Mouse (Mus musculus): ENCODE data around the gene Lrch2. TPM values are rescaled to one million over a fixed set of nuclear protein-coding genes. Genes with fewer than 3 reads are reported as not detected.
A peak's percentile ranks its signal among the peaks of the same experiment; 100 is the strongest.
"Not testable (repeated sequence)": the region's sequence is repeated elsewhere in the genome, so short reads cannot be mapped to it uniquely, and the experiment has no call there.

Gene Lrch2
- polyA plus RNA-seq (2015; fragmentation: Nextera tagmentation; extraction: Ambion mirVana), result 7.8 and 8.3 TPM in 2 replicates

DNA sequence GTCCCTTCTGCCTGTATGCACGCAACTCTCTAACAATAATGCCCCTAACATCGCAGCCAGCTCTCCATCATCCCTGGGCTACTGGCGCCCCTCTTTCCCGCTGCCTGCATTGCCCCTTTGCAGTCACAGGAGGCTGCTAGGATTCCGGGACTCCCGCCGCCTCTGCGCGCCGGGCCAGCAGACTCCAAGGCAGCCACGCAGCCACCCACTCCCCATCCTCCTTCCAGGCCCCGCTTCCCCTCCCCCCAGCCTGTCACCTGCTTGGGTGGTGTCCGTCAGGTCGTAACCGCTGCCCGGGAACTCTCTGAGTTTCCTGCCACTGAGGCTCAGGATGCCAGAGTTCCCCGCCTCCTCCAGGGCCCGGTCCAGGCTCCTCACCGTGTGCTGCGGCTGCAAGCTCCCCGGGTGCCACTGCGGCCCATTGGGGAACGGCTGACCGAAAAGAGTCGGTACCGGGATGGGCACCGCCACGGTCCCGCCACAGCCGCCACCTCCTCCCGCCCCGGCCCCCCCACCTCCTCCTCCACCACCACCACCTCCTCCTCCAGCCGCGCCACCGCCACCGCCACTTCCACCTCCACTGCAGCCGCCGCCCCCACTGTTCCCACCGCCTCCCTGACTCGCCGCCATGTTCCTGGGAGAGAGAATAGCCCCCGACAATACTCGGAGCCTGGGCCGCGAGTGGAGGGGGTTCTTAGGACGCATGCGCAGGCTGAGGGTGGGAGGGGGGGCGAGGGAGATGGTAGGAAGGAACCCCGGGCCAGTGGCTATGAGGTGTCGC lies at the start of gene Lrch2:
TSS of gene Lrch2 (minus strand) at position 661 of the 781 bp plus-strand sequence.
- Histone ChIP-seq H3K27me3 (no peaks in the 10 kb centered on the region), H3K27ac (peak within 1 kb of the TSS; percentile 76), H3K4me3 (peak within 1 kb of the TSS; percentile 60), H3K36me3 (no peaks in the 10 kb centered on the region), H3K4me1 (no peaks in the 10 kb centered on the region), H3K4me2 (replicated peaks) (peak within 1 kb of the TSS; percentile 60), H3K9me3 (no peaks in the 10 kb centered on the region), H3K9ac (peak within 1 kb of the TSS; percentile 71)
- peak; percentile 91 for ATAC-seq (ENCODE audit: low FRiP score, low read depth)
- WGBS, result 19% methylated on average over 35 of the region's 50 CpGs

- no peaks in the 10 kb centered on the region for H3K36me3 ChIP-seq
- H3K4me3 ChIP-seq, result no peak overlapping the region
- H3K9me3 ChIP-seq, result no peaks in the 10 kb centered on the region
- no peaks in the 10 kb centered on the region for H3K4me1 ChIP-seq
- no peak overlapping the region for H3K4me2 ChIP-seq (replicated peaks)
- no peak overlapping the region for H3K9ac ChIP-seq
- no peaks in the 10 kb centered on the region for H3K27me3 ChIP-seq
- ATAC-seq (ENCODE audit: low FRiP score, low read depth), result no peak
- H3K27ac ChIP-seq, result no peak overlapping the region
- WGBS, result 65% methylated on average over 11 of the region's 11 CpGs
Measured at GRCm38 (mm10) chrX:147540934-147541870, 12.7 kb downstream of the Lrch2 start.

- Histone ChIP-seq H3K4me2 (replicated peaks) (no peak overlapping the region), H3K9me3 (no peaks in the 10 kb centered on the region), H3K36me3 (no peaks in the 10 kb centered on the region), H3K27me3 (no peaks in the 10 kb centered on the region), H3K9ac (no peak overlapping the region), H3K4me3 (no peak overlapping the region), H3K4me1 (no peaks in the 10 kb centered on the region), H3K27ac (no peak overlapping the region)
- ATAC-seq (ENCODE audit: low FRiP score, low read depth), result no peak
Measured at GRCm38 (mm10) chrX:147538377-147538776, 15.5 kb downstream of the Lrch2 start.

- H3K9ac ChIP-seq; H3K4me3 ChIP-seq; ATAC-seq (ENCODE audit: low FRiP score, low read depth); H3K36me3 ChIP-seq; H3K4me2 ChIP-seq (replicated peaks); H3K4me1 ChIP-seq; H3K9me3 ChIP-seq; H3K27me3 ChIP-seq; H3K27ac ChIP-seq: not testable (repeated sequence)
- 85% methylated on average over 3 of the region's 3 CpGs for WGBS
Measured at GRCm38 (mm10) chrX:147537117-147537516, 16.8 kb downstream of the Lrch2 start.

DNA sequence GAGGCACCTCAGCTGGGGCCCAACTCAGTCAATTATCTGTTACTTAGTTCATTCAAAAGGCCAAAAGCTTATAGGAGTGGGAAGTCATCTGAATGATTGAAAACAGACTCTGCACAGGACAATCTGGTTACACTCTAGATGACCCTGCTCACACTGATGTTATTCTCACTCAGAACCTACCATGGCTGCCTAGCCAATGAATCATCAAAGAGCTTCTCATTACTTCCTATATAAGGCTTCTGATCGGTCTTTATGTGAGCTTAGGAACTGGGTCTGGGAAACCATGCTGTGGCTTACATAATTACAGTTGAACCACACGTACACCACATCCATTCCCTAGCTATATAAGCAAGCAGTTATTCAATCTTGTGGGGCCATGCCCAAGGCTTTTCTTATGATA lies 18.3 kb downstream of the Lrch2 start:
- Histone ChIP-seq H3K9me3 (no peaks in the 10 kb centered on the region), H3K4me2 (replicated peaks) (no peak overlapping the region), H3K9ac (no peak overlapping the region), H3K27me3 (no peaks in the 10 kb centered on the region), H3K4me3 (no peak overlapping the region), H3K27ac (no peak overlapping the region), H3K36me3 (no peaks in the 10 kb centered on the region), H3K4me1 (no peaks in the 10 kb centered on the region)
- ATAC-seq (ENCODE audit: low FRiP score, low read depth), result no peak
- WGBS, result 78% methylated on average over 2 of the region's 2 CpGs

GRCm38 (mm10) chrX:147531675-147532074 lies 22.2 kb downstream of the Lrch2 start:
- no peak for ATAC-seq (ENCODE audit: low FRiP score, low read depth)

DNA sequence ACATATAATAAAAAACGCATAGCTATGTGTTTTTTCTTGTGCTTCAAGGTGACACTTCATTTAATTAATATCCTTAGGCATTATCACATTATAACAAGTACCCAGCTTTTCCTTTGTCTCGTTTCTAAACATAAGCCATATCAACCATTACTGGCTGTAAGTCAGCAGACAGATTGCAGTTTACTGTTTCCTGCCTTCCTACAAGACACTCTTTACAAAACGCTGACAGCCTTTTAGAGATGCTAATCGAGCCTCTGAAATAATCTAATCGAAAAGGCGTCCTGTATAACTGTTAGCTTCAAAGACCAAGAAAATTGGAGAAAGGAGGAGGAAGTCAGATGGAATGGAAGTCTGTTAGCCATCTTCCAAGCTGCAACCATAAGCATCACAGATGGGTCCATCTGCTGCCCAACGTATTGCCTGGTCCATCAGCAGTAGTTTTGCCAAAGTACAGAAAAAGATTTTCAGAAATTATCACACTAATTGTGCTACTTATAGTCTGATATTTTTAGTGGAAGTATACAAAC lies 26.2 kb downstream of the Lrch2 start:
- ATAC-seq (ENCODE audit: low FRiP score, low read depth), result no peak
- Histone ChIP-seq H3K27me3 (no peaks in the 10 kb centered on the region), H3K9me3 (no peaks in the 10 kb centered on the region), H3K9ac (no peak overlapping the region), H3K4me3 (no peak overlapping the region), H3K36me3 (no peaks in the 10 kb centered on the region), H3K4me2 (replicated peaks) (no peak overlapping the region), H3K27ac (no peak overlapping the region), H3K4me1 (no peaks in the 10 kb centered on the region)
- 57% methylated on average over 7 of the region's 7 CpGs for WGBS

More at GRCm38 (mm10) chrX:147531675-147532074, 22.2 kb downstream of the Lrch2 start:
- H3K9me3 ChIP-seq, result no peaks in the 10 kb centered on the region
- no peak overlapping the region for H3K4me3 ChIP-seq
- H3K4me2 ChIP-seq (replicated peaks), result no peak overlapping the region
- no peaks in the 10 kb centered on the region for H3K36me3 ChIP-seq
- no peaks in the 10 kb centered on the region for H3K27me3 ChIP-seq
- H3K4me1 ChIP-seq, result no peaks in the 10 kb centered on the region
- no peak overlapping the region for H3K9ac ChIP-seq
- WGBS, result 43% methylated on average over 4 of the region's 4 CpGs
- no peak overlapping the region for H3K27ac ChIP-seq

DNA sequence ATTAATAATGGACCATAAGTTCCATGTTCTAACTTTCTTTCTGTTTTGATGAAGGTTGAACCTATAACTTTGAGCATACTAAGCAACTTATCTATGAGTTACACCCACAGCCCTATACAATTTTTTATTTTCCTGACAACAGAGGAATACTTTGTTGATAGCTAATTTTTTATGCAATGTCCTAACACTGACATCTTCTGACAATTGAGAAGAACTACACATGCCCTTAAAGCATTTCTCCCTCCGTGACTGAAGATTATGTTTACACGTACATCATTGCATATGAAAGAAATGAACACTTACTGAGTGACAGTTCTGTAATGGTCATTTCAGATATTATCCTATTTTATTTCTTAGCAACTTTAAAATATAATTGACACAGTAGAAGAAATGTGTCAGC lies 64.3 kb downstream of the Lrch2 start:
- Histone ChIP-seq H3K27ac (no peak overlapping the region), H3K4me2 (replicated peaks) (no peak overlapping the region), H3K36me3 (no peaks in the 10 kb centered on the region), H3K9ac (no peak overlapping the region), H3K4me1 (no peaks in the 10 kb centered on the region), H3K9me3 (no peaks in the 10 kb centered on the region), H3K27me3 (no peaks in the 10 kb centered on the region), H3K4me3 (no peak overlapping the region)
- no peak for ATAC-seq (ENCODE audit: low FRiP score, low read depth)
- 70% methylated on average over 2 of the region's 2 CpGs for WGBS

DNA sequence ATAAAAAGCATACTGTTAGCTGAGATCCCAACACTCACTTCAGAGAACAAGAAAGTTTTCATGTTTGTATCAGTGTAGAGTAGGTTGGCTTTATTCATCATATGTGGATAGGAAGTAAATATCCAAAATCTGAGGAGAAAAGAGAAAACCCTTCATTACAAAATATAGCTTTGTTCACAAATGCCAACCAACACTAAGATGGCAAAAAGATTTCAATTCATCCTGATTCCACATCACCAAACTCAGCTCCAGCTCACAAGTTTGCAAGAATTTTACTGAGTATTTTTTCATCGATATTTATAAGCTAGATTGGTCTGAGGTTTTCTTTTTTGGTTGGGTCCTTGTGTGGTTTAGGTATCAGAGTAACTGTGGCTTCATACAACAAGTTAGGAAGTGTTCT lies 100.3 kb downstream of the Lrch2 start, which contains the start of gene Vmn1r239-ps:
TSS of gene Vmn1r239-ps (minus strand) at position 101 of the 400 bp plus-strand sequence.
- not testable (repeated sequence) for H3K36me3 ChIP-seq; H3K9me3 ChIP-seq; H3K4me2 ChIP-seq (replicated peaks); H3K4me3 ChIP-seq; H3K9ac ChIP-seq; ATAC-seq (ENCODE audit: low FRiP score, low read depth); H3K4me1 ChIP-seq; H3K27me3 ChIP-seq; H3K27ac ChIP-seq
- 83% methylated on average over 1 of the region's 1 CpGs for WGBS

GRCm38 (mm10) chrX:147443386-147443785 lies 110.5 kb downstream of the Lrch2 start:
- H3K27ac ChIP-seq, result no peak overlapping the region
- no peak for ATAC-seq (ENCODE audit: low FRiP score, low read depth)
- H3K36me3 ChIP-seq, result no peaks in the 10 kb centered on the region
- no peak overlapping the region for H3K9ac ChIP-seq
- no peaks in the 10 kb centered on the region for H3K27me3 ChIP-seq
- no peak overlapping the region for H3K4me2 ChIP-seq (replicated peaks)
- no peak overlapping the region for H3K4me3 ChIP-seq
- no peaks in the 10 kb centered on the region for H3K9me3 ChIP-seq
- 86% methylated on average over 4 of the region's 4 CpGs for WGBS
- no peaks in the 10 kb centered on the region for H3K4me1 ChIP-seq

- no peaks in the 10 kb centered on the region for H3K36me3 ChIP-seq
- no peak for ATAC-seq (ENCODE audit: low FRiP score, low read depth)
- no peak overlapping the region for H3K9ac ChIP-seq
- WGBS, result 80% methylated on average over 2 of the region's 2 CpGs
- no peaks in the 10 kb centered on the region for H3K4me1 ChIP-seq
- no peaks in the 10 kb centered on the region for H3K27me3 ChIP-seq
- no peak overlapping the region for H3K4me3 ChIP-seq
- H3K4me2 ChIP-seq (replicated peaks), result no peak overlapping the region
- H3K27ac ChIP-seq, result no peak overlapping the region
- no peaks in the 10 kb centered on the region for H3K9me3 ChIP-seq
Measured at GRCm38 (mm10) chrX:147435400-147435799, 118.5 kb downstream of the Lrch2 start.

DNA sequence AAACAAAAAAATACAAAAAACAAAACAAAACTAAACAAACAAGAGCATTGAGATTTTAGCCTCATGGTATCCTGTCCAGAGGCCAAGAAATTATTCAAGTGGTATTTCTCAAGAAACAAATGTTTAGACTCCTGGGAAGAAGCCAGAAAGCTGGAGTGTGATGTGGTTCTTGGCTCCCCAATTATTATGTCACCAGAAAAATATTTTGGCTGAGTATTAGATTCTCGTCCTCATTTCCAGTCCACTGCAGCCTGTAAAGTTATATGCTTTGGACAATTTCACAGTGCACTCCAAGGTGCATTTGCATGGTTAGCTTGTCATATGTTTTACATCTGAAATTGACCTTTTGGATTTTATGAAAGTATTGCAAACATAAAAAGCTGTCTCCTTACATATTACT lies 124.1 kb downstream of the Lrch2 start:
- ATAC-seq (ENCODE audit: low FRiP score, low read depth), result peak; percentile 78; the same call in 1 of the 2 replicates

More for the DNA sequence above, 124.1 kb downstream of the Lrch2 start:
- H3K4me2 ChIP-seq (replicated peaks), result no peak overlapping the region
- no peak overlapping the region for H3K4me3 ChIP-seq
- no peaks in the 10 kb centered on the region for H3K4me1 ChIP-seq
- 35% methylated on average over 1 of the region's 1 CpGs for WGBS
- no peak overlapping the region for H3K9ac ChIP-seq
- no peaks in the 10 kb centered on the region for H3K27me3 ChIP-seq
- H3K36me3 ChIP-seq, result no peaks in the 10 kb centered on the region
- no peaks in the 10 kb centered on the region for H3K9me3 ChIP-seq
- H3K27ac ChIP-seq, result no peak overlapping the region

All from limb, embryonic 13.5 days (tissue).